Mouse (Mus musculus) frontal cortex, postnatal 14 days (tissue): ENCODE results near the gene Fbxw16.
"Not testable (repeated sequence)": the region's sequence is repeated elsewhere in the genome, so short reads cannot be mapped to it uniquely, and the experiment has no call there.

Source experiments
- DNase-seq, 2 experiments: peaks; one replicate each; pipeline ENCODE4 v3.0.0; 2022; ENCODE audit warnings: low spot score in 2 of 2

Fbxw16 gene

GRCm38 (mm10) chr9:109449040-109449439 lies at the start of gene Fbxw16:
Gene Fbxw16, minus strand, starts transcription at chr9:109449140.
- DNase-seq = no peak

GRCm38 (mm10) chr9:109495775-109496174 lies 46.8 kb upstream of the Fbxw16 start, which contains the start of gene Fbxw19:
Gene Fbxw19, minus strand, starts transcription at chr9:109495875.
- not testable (repeated sequence) for DNase-seq

GRCm38 (mm10) chr9:109432956-109433355 lies 16.0 kb downstream of the Fbxw16 start:
- DNase-seq = no peak

- not testable (repeated sequence) for DNase-seq
Observed at GRCm38 (mm10) chr9:109404196-109404595, 44.7 kb downstream of the Fbxw16 start, which contains the start of gene Fbxw22. Gene Fbxw22, minus strand, starts transcription at chr9:109404296.
